Mouse (Mus musculus) lung, postnatal 36 days (tissue): ENCODE data around the gene Olfr1402.

Experiments
- DNase-seq: peaks from one replicate; pipeline ENCODE4 v3.0.0; 2022; ENCODE audit warnings: mixed read lengths

Olfr1402 gene

DNA sequence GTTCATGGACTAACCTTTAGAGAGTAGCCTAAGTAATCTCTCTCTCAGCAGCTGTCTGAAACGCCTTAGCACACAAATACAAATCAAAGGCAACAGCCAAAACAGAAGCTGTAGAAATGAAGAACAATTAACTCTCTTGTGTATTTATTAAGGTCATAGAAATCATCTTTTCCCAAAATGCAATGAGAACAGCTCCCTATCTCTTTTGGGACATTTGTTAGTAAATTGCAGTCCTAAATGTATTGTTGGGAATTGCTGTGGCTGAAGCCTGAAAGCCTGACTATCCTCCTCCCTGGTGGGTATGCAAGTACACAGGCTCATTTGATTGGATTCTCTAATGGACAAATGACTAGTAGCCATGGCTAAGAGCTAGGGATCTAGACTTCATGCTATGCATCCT, at the start of gene Olfr1402:
Gene Olfr1402 (minus strand): TSS at position 101 of the 400 bp plus-strand sequence.
- DNase-seq, result no peak

GRCm38 (mm10) chr3:97455286-97455685, 33.5 kb upstream of the Olfr1402 start:
- no peak for DNase-seq

DNA sequence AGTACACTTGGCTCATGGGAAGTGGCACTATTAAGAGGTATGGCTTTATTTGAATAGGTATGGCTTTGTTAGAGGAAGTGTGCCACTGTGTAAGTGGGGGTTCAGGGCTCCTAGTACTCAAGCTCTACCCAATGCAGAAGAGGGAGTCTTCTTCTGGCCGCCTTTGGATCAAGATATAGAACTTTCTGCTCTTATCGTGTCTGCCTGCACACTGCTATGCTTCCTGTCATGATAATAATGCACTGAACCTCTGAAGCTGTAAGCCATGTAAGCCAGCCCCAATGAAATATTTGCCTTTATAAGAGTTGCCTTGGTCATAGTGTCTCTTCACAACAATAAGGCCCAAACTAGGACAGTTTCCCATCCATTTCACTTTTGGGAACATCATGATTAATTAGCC, 16.8 kb upstream of the Olfr1402 start:
- DNase-seq, result no peak

GRCm38 (mm10) chr3:97394289-97394688, 27.5 kb downstream of the Olfr1402 start:
- DNase-seq, result peak; percentile 20

GRCm38 (mm10) chr3:97393079-97393478, 28.7 kb downstream of the Olfr1402 start:
- peak; percentile 40 for DNase-seq

DNA sequence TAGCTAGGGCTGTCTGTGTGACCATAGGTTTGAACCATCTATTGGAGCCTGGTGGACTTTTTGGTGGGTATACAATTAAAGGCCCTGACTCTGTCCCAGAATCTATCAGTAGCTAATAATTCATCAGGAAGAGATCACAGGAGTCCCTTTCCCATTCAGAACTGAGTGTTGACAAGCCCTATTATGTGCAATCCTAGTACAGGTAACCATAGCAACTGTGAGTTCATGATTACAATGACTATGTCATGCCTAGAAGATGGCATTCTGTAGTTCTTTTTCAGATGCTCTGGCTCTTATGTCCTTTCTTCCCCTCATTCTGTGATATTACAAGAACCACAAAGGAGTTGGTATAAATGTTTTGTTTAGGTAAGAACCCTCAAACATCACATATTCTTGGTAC, 51.4 kb downstream of the Olfr1402 start:
- no peak for DNase-seq

DNA sequence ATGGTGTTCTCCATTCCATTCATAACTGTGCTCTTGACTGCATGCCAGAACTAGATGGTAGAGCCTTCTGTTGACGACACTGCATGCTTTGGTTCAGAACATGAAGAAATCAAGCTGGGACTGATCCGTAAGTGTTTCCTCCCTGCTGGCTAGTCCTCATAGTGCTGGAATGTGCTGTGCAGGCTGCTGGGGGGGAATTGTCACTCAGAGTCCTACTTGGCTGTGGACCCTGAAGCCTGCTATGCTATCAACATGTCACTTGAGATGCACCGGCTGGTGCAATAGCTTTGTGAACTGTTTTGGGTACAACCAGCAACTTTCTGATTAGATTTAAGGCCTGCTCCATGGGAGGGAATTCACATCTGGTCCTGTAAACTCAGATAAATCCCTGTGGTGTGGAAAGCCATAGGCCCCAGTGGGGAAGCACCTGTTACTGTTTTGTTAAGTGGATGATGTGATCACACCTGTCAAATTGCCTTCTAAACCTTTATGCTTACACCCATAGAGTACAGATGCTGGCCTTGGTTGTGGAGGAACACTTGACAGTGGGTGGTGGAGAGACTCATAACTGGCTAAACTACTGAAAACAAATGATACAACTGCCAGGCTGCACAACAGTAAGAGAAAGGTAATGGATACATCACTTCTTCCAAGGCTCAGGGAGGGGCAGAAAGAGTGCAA, 58.3 kb downstream of the Olfr1402 start:
- DNase-seq, result peak; percentile 76

DNA sequence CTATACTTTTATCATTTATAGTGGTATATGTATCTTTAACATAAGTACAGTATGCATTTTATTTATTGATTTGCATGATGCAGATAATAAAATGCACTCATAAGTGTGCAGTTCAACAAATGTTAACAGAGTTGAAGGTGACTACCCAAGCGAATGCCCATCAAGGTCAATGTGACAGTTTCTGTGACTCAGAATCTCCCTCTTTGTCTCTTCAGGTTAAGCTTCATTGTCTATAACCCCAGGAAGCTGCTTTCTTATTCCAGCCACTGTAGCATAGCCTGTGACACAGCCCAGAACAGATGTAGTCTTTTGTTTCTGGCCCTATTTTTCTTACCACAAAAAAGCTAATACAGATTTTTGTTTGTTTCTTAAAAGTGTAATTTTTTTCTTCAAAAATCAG, 63.4 kb downstream of the Olfr1402 start:
- DNase-seq, result no peak
